Mouse (Mus musculus) liver, embryonic 14.5 days (tissue): ENCODE results near the gene Sox6. TPM values are rescaled to one million over a fixed set of nuclear protein-coding genes. Genes with fewer than 3 reads are reported as not detected.

Source experiments
- ATAC-seq: fragments of 200-750 bp; cut with Nextera tagmentation; 2 replicates; pipeline ENCODE4 v1.8.0; 2017; ENCODE audit warnings: moderate number of reproducible peaks, mild to moderate bottlenecking, moderate library complexity; ENCODE audit not compliant: insufficient read depth
- DNase-seq, 3 experiments: peaks; one replicate each; pipeline ENCODE4 v3.0.0-alpha.2; 2012 to 2013; ENCODE audit warnings: low read depth in 3 of 3, low spot score in 3 of 3
- H3K27ac ChIP-seq: fragments of 300-500 bp; sonication (generic); 2 replicates; pipeline ENCODE4 v1.5.1; 2014; ENCODE audit warnings: moderate library complexity, mild to moderate bottlenecking, control low read depth, inconsistent platforms
- H3K27me3 ChIP-seq: fragments of 300-500 bp; sonication (generic); 2 replicates; pipeline ENCODE4 v1.6.1; 2014; ENCODE audit warnings: mild to moderate bottlenecking, low read length, moderate library complexity; ENCODE audit not compliant: control insufficient read depth, insufficient read depth
- H3K36me3 ChIP-seq: fragments of 300-500 bp; sonication (generic); replicated peaks from 2 replicates; pipeline ENCODE4 v1.6.1; 2014; ENCODE audit warnings: low read depth; ENCODE audit not compliant: control insufficient read depth, insufficient read depth
- H3K4me1 ChIP-seq, 2 experiments: fragments of 200-500 bp in 1 of 2; fragments of 300-500 bp in 1 of 2; sonication (generic) in 1 of 2; replicated peaks; 2 replicates each; pipeline ENCODE4 v1.6.1; 2012 to 2014; ENCODE audit warnings: antibody characterized with exemption in 1 of 2, inconsistent platforms in 1 of 2, low read length in 1 of 2; ENCODE audit not compliant: control insufficient read depth in 2 of 2, insufficient read depth in 2 of 2
- H3K4me2 ChIP-seq: fragments of 300-500 bp; sonication (generic); 2 replicates; pipeline ENCODE4 v1.6.1; 2014; ENCODE audit warnings: low read depth, mild to moderate bottlenecking, control low read depth, moderate library complexity
- H3K4me3 ChIP-seq, 2 experiments: fragments of 200-500 bp in 1 of 2; fragments of 300-500 bp in 1 of 2; sonication (generic) in 1 of 2; 2 replicates each; pipeline ENCODE4 v1.5.1; 2012 to 2014; ENCODE audit warnings: low read depth in 2 of 2, low read length in 2 of 2, mild to moderate bottlenecking in 2 of 2, control low read depth in 1 of 2, inconsistent platforms in 1 of 2, moderate library complexity in 1 of 2; ENCODE audit not compliant: insufficient read depth in 1 of 2
- H3K9ac ChIP-seq: fragments of 300-500 bp; sonication (generic); replicated peaks from 2 replicates; pipeline ENCODE4 v1.6.1; 2014; ENCODE audit warnings: mild to moderate bottlenecking, control low read depth, moderate library complexity
- H3K9me3 ChIP-seq: fragments of 300-500 bp; sonication (generic); 2 replicates; pipeline ENCODE4 v1.6.1; 2016; ENCODE audit warnings: low read length, mixed read lengths; ENCODE audit not compliant: control insufficient read depth
- CTCF ChIP-seq: IDR thresholded peaks from 2 replicates; pipeline ENCODE4 v1.5.1; 2016; ENCODE audit warnings: antibody characterized with exemption, low read depth, control low read depth
- EP300 ChIP-seq: IDR thresholded peaks from 2 replicates; pipeline ENCODE4 v1.6.1; 2016; ENCODE audit warnings: antibody characterized with exemption, low read depth
- WGBS: fragments of 180-500 bp; shearing (Covaris S2); extraction: QIAGEN DNeasy Blood & Tissue Kit; methylation state at CpG from one replicate; pipeline ENCODE4 v1.1.7; 2014; ENCODE audit not compliant: insufficient replicate concordance; 5-methylcytosine and 5-hydroxymethylcytosine counted together
- polyA plus RNA-seq, 2 experiments: library from polyadenylated mRNA; depleted of rRNA in 1 of 2; stranded (reverse) in 1 of 2; unstranded in 1 of 2; fragments of >200 nt; fragmentation: Nextera tagmentation in 1 of 2; extraction: Ambion mirVana in 1 of 2; gene quantifications; 2 replicates each; pipeline versions ENCODE4 v1.2.1 to v1.2.3; 2012 to 2014

The Sox6 gene
- polyA plus RNA-seq, 2 experiments, result 15.9 to 64.0 TPM

DNA sequence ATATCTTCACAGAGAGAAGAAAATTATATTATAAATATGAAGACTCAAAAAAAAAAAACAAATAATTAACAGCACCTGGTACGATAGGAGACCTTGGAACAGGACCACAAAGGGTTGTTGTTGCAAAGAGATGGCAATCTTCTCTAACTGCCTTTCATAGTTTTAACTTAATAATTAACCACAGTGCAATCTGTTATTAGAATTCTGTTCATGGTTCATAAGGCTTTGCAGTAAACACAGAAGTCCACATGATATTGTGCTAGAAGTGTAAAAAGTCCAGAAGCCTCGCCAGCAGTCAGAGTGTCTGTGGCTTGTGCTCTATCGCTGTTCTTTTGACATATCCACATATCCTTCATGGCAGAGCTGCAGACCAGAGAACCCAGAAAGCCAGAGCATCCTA is 354.5 kb downstream of the Sox6 start:
- no peak overlapping the region for H3K4me3 ChIP-seq
- H3K36me3 ChIP-seq, result no peaks in the 10 kb centered on the region
- H3K27me3 ChIP-seq, result no peaks in the 10 kb centered on the region
- H3K9ac ChIP-seq, result no peak overlapping the region
- ATAC-seq (no peak), DNase-seq (no peak)
- H3K9me3 ChIP-seq, result no peaks in the 10 kb centered on the region
- no peaks in the 10 kb centered on the region for H3K4me1 ChIP-seq
- TF ChIP-seq CTCF (no peak), EP300 (no peak)
- H3K27ac ChIP-seq, result no peak overlapping the region
- 79% methylated on average over 3 of the region's 3 CpGs for WGBS
- H3K4me2 ChIP-seq, result no peak overlapping the region

DNA sequence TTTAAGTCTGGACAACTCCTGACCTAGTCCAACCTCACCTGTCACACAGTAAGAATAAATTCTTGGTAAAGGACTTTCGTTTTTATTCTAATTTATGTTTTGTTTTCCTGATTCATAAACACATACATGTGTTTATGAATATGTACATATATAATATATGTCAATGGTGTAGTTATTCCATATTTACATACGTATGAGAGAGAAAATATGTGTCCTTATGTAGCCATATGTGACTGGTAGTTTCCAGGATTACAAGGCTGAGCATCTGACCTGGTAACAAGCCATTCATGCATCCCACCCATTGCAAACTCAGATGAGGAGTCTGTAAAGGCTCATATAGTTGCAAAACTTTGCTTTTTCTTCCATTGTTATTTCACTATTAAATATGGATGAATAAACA is 366.8 kb downstream of the Sox6 start:
- H3K4me1 ChIP-seq, result no peaks in the 10 kb centered on the region
- no peaks in the 10 kb centered on the region for H3K36me3 ChIP-seq
- no peak overlapping the region for H3K4me2 ChIP-seq
- ATAC-seq, result no peak
- no peaks in the 10 kb centered on the region for H3K27me3 ChIP-seq
- TF ChIP-seq EP300, result no peak
- no peak for TF ChIP-seq CTCF
- H3K4me3 ChIP-seq, result no peak overlapping the region
- no peak overlapping the region for H3K27ac ChIP-seq
- H3K9me3 ChIP-seq, result no peaks in the 10 kb centered on the region
- H3K9ac ChIP-seq, result no peak overlapping the region
- DNase-seq, result no peak
- WGBS, result 85% methylated on average over 2 of the region's 2 CpGs

DNA sequence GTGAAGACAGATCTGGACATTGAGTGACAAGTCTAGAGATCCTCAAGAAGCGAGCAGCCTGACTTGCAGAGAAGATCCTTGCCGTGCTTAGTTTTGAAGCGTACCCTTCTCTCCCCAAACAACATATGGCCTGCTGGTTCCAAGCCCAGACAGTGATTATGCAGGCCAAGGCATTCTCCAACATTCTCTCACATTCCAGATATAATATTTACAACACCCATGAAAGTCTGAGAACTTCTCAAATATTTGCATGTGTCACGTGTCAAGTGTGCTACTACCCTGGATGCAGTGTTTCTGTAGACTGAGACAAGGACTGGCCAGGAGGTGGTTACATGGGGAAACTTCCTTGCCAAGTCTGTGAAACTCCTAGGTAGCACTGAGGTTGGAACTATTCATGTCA is 367.3 kb downstream of the Sox6 start:
- Histone ChIP-seq H3K4me2 (no peak overlapping the region), H3K4me3 (no peak overlapping the region), H3K36me3 (no peaks in the 10 kb centered on the region), H3K9ac (no peak overlapping the region), H3K27me3 (no peaks in the 10 kb centered on the region), H3K4me1 (no peaks in the 10 kb centered on the region), H3K27ac (no peak overlapping the region), H3K9me3 (no peaks in the 10 kb centered on the region)
- ATAC-seq, result no peak
- no peak for TF ChIP-seq CTCF
- no peak for TF ChIP-seq EP300
- WGBS, result 88% methylated on average over 4 of the region's 4 CpGs
- DNase-seq, result no peak

DNA sequence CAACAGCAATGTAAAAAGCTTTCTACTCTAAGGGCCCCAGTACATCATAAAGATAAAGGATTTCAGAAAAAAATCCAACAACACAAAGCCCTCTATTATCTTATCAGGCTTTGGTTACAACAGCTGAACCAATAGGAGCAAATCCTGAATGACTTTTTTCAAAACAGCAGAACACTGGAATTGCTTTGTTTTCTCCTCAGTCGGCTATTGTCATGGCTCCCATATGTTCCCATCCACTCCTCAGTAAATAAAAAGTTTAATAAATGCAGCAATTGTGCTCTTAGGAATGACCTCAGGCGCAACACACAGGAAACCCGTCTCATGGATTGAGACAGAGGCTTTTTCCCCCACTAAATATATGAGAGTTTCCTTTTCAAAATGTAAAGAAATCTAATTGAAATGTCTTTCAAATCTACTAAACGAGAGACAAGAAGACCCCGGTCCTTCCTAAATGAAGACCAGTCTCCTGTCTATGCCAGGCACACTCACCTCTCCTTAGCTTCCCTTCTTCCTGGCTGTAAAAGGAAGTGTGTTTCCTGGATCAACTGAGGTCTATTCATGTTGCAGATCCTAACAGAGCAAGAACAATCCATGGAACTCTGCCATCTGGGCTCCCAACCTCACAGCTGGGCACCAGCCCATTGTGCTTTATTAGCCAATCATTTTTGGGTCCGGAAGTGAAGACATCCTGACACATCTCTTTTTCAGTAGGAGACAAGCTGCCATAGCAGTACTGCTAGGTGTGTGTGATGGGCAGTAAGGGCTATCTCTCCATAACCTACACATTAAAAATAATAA is 369.2 kb downstream of the Sox6 start:
- Histone ChIP-seq H3K27me3 (no peaks in the 10 kb centered on the region), H3K36me3 (no peaks in the 10 kb centered on the region), H3K27ac (no peak overlapping the region), H3K4me3 (no peak overlapping the region), H3K4me1 (no peaks in the 10 kb centered on the region), H3K9me3 (no peaks in the 10 kb centered on the region), H3K4me2 (no peak overlapping the region), H3K9ac (no peak overlapping the region)
- no peak for ATAC-seq
- DNase-seq, result no peak
- TF ChIP-seq EP300 (no peak), CTCF (no peak)
- WGBS, result 69% methylated on average over 6 of the region's 6 CpGs

DNA sequence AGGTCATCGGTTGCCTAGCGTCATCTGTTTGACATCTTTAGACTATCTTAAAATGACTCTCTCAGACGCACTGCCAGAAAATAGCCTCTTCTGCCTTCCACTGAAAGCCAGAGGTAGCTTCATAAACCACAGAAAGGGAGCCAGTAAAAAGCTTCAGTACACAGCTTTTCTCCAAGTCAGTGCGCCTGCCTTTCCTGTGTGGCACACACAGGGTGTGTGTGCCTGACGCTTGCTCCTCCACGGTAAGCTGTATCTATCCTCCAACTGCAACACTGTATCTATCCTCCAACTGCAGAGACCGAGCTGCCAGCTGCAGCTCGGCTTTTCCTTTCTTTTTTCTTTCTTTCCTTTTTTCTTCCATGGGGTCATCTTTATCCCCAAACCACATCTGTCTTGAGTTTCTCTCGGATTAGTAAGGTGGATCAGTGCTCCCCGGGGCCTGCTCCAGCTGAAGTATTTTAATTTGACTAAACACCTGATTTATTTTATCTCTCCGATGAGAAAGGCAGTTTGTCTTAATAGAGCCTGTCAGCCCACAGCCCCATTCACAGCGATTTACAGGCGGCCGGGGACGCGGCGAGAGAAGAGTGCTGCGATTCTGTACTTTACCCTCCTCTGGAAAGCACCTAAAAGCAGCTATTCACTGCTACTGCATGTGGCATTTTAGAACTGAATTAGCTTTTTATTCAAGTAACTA is 371.8 kb downstream of the Sox6 start:
- H3K4me2 ChIP-seq, result no peak overlapping the region
- H3K9ac ChIP-seq, result no peak overlapping the region
- no peaks in the 10 kb centered on the region for H3K27me3 ChIP-seq
- no peak overlapping the region for H3K27ac ChIP-seq
- TF ChIP-seq CTCF, result no peak
- no peak for TF ChIP-seq EP300
- no peak for DNase-seq
- H3K36me3 ChIP-seq, result 0 out of 2 replicates have a peak, but pooled peaks cover under 1% of the 10 kb centered on the region
- H3K4me3 ChIP-seq, result no peak overlapping the region
- ATAC-seq, result no peak
- WGBS, result 74% methylated on average over 18 of the region's 18 CpGs
- H3K4me1 ChIP-seq, result no peaks in the 10 kb centered on the region
- H3K9me3 ChIP-seq, result no peaks in the 10 kb centered on the region
